Mouse (Mus musculus) megakaryocyte, embryonic 14.5 days (primary cell): ENCODE measurements around the gene S100a1.

Source experiments
- FLI1 ChIP-seq: IDR thresholded peaks from 2 replicates; pipeline ENCODE4 v1.6.1; 2012; ENCODE audit warnings: low read length, inconsistent platforms, mixed read lengths
- GATA1 ChIP-seq: IDR thresholded peaks from 3 replicates; pipeline ENCODE4 v1.6.1; 2012; ENCODE audit warnings: mixed read lengths, low read length, inconsistent platforms, borderline replicate concordance

DNA sequence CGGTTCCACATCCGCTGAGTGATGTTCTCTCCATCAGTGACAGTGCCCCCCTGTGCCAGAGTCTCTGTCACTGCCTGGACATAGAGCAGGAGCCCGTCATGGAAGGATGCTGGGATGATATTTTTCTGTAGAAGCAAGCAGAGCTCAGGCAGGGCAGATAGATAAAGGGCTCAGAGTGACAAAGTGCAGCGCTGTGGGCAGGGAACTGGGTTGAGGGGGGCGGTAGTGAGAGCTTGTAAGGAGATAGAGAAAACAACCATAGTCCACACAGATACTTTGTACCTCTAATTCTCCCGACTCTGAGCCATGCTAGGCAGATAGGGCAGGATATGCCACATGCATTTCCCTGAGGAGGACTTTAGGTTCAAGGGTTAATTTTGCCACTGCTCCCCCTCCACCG lies 51.6 kb downstream of the S100a1 start:
- no peak for TF ChIP-seq GATA1
- no peak for TF ChIP-seq FLI1
